Mouse (Mus musculus): ENCODE results near the gene Clhc1. TPM values are rescaled to one million over a fixed set of nuclear protein-coding genes. Genes with fewer than 3 reads are reported as not detected.

Gene Clhc1
- polyA plus RNA-seq, 1 experiment from 2014 or later = not detected

GRCm38 (mm10) chr11:29603581-29603980 is 55.8 kb downstream of the Clhc1 start:
- Histone ChIP-seq H3K9me3 (ENCODE audit: low read length) (no peaks in the 10 kb centered on the region), H3K4me3 (ENCODE audit: low read depth, low read length) (no peak overlapping the region), H3K27ac (ENCODE audit: low read depth) (no peak overlapping the region), H3K4me2 (ENCODE audit: low read depth, low read length) (no peak overlapping the region), H3K27me3 (ENCODE audit: insufficient read depth, low read length) (no peaks in the 10 kb centered on the region), H3K4me1 (ENCODE audit: insufficient read depth) (no peaks in the 10 kb centered on the region), H3K36me3 (replicated peaks; ENCODE audit: insufficient read depth, low read length) (no peaks in the 10 kb centered on the region), H3K9ac (replicated peaks) (no peak overlapping the region)
- ATAC-seq (no peak), DNase-seq (no peak)
- TF ChIP-seq CTCF (IDR thresholded peaks at IDR 0.05; ENCODE audit: low read depth) (no peak), EP300 (IDR thresholded peaks at IDR 0.05; ENCODE audit: low read depth) (no peak)
- 60% methylated on average over 2 of the region's 2 CpGs for WGBS (ENCODE audit: insufficient replicate concordance)

DNA sequence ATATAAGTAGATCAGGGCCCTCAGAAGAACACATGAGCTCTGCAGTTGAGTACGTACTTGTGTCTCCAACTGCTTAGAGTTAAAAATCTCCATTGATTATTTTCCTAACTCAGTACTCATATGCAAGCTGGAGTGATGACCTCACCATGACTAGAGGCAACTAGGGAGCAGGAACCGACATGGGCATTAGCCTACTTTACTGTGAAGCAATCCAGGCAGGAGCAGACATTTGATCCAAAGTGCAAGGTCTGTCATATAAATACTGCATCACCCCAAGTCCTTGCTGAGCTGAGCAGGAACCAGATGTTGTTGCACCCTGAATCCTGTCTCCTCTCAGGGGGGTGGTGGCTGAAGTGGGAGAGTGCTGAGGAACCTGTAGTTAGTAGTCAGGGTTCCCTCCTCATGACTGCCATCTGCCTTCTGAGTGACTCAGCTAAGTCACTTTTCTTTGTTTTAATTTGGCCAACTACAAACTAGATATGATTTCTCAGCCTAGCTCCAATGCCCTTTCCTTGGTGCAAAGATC is 59.8 kb downstream of the Clhc1 start:
- ATAC-seq = peak; percentile 96
- H3K27ac ChIP-seq (ENCODE audit: low read depth) = no peak overlapping the region
- no peak for DNase-seq
- TF ChIP-seq CTCF (IDR thresholded peaks at IDR 0.05; ENCODE audit: low read depth) = no peak
- TF ChIP-seq EP300 (IDR thresholded peaks at IDR 0.05; ENCODE audit: low read depth) = 0 out of 2 replicates have a peak, but pooled peaks have one; percentile 20
- H3K9me3 ChIP-seq (ENCODE audit: low read length) = no peaks in the 10 kb centered on the region
- H3K9ac ChIP-seq (replicated peaks) = no peak overlapping the region
- H3K27me3 ChIP-seq (ENCODE audit: insufficient read depth, low read length) = no peaks in the 10 kb centered on the region
- H3K4me2 ChIP-seq (ENCODE audit: low read depth, low read length) = no peak overlapping the region
- WGBS (ENCODE audit: insufficient replicate concordance) = 59% methylated on average over 2 of the region's 2 CpGs
- no peak overlapping the region for H3K4me3 ChIP-seq (ENCODE audit: low read depth, low read length)
- H3K4me1 ChIP-seq (ENCODE audit: insufficient read depth) = peaks cover 8% of the 10 kb centered on the region; the same call in 1 of the 2 replicates
- H3K36me3 ChIP-seq (replicated peaks; ENCODE audit: insufficient read depth, low read length) = no peaks in the 10 kb centered on the region

DNA sequence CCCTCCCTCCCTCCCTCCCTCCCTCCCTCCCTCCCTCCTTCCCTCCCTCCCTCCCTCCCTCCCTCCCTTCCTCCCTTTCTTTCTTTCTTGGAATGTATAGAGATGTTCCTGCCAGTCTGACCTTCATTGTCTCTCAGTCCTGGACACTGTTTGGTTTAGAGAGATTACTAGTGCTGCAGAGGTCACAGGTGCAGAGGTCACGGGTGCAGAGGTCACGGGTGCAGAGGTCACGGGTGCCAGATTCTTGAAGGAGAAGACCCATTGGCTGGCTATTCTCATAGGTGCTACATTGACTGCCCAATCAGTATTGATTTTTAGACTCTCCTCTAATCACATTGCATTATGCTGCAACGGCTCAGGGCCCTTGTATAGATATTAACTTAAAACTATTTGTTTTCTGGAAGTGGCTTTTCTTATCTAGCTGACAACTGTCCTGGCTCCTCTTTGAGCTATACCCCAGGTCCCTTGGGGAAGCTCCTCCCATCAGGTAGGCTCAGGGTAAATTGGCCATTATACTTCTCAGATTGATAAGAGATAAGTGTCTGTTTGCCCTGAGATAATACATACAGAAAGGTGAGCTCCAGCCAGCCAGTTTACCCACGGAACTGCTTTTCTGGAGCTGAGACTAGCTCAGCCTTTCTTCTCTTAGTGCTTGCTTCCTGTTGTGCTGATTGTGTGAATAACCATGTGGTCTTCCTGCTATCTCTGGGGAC is 62.2 kb downstream of the Clhc1 start:
- Histone ChIP-seq H3K9ac (replicated peaks) (no peak overlapping the region), H3K9me3 (ENCODE audit: low read length) (no peaks in the 10 kb centered on the region), H3K4me1 (ENCODE audit: insufficient read depth) (peaks cover 12% of the 10 kb centered on the region), H3K36me3 (replicated peaks; ENCODE audit: insufficient read depth, low read length) (no peaks in the 10 kb centered on the region), H3K4me3 (ENCODE audit: low read depth, low read length) (no peak overlapping the region), H3K27ac (ENCODE audit: low read depth) (no peak overlapping the region), H3K4me2 (ENCODE audit: low read depth, low read length) (no peak overlapping the region), H3K27me3 (ENCODE audit: insufficient read depth, low read length) (no peaks in the 10 kb centered on the region)
- ATAC-seq (no peak), DNase-seq (no peak)
- WGBS (ENCODE audit: insufficient replicate concordance) = 50% methylated on average over 5 of the region's 5 CpGs
- no peak for TF ChIP-seq CTCF (IDR thresholded peaks at IDR 0.05; ENCODE audit: low read depth)
- no peak for TF ChIP-seq EP300 (IDR thresholded peaks at IDR 0.05; ENCODE audit: low read depth)

- H3K4me1 ChIP-seq (ENCODE audit: insufficient read depth) = peaks cover 12% of the 10 kb centered on the region
- H3K9ac ChIP-seq (replicated peaks) = no peak overlapping the region
- no peak for ATAC-seq
- no peaks in the 10 kb centered on the region for H3K27me3 ChIP-seq (ENCODE audit: insufficient read depth, low read length)
- H3K36me3 ChIP-seq (replicated peaks; ENCODE audit: insufficient read depth, low read length) = no peaks in the 10 kb centered on the region
- DNase-seq = no peak
- no peak overlapping the region for H3K4me3 ChIP-seq (ENCODE audit: low read depth, low read length)
- TF ChIP-seq EP300 (IDR thresholded peaks at IDR 0.05; ENCODE audit: low read depth) = no peak
- TF ChIP-seq CTCF (IDR thresholded peaks at IDR 0.05; ENCODE audit: low read depth) = no peak
- H3K27ac ChIP-seq (ENCODE audit: low read depth) = no peak overlapping the region
- no peak overlapping the region for H3K4me2 ChIP-seq (ENCODE audit: low read depth, low read length)
- H3K9me3 ChIP-seq (ENCODE audit: low read length) = no peaks in the 10 kb centered on the region
Observed at GRCm38 (mm10) chr11:29612007-29612406, 64.3 kb downstream of the Clhc1 start.

GRCm38 (mm10) chr11:29613185-29613735 is 65.5 kb downstream of the Clhc1 start:
- H3K9me3 ChIP-seq (ENCODE audit: low read length) = no peaks in the 10 kb centered on the region
- no peak overlapping the region for H3K27ac ChIP-seq (ENCODE audit: low read depth)
- H3K27me3 ChIP-seq (ENCODE audit: insufficient read depth, low read length) = no peaks in the 10 kb centered on the region
- WGBS (ENCODE audit: insufficient replicate concordance) = 59% methylated on average over 4 of the region's 4 CpGs
- H3K4me2 ChIP-seq (ENCODE audit: low read depth, low read length) = no peak overlapping the region
- H3K4me1 ChIP-seq (ENCODE audit: insufficient read depth) = peaks cover 12% of the 10 kb centered on the region
- H3K9ac ChIP-seq (replicated peaks) = no peak overlapping the region
- H3K36me3 ChIP-seq (replicated peaks; ENCODE audit: insufficient read depth, low read length) = no peaks in the 10 kb centered on the region
- peak; percentile 56 for ATAC-seq
- no peak overlapping the region for H3K4me3 ChIP-seq (ENCODE audit: low read depth, low read length)
- TF ChIP-seq CTCF (IDR thresholded peaks at IDR 0.05; ENCODE audit: low read depth) (no peak), EP300 (IDR thresholded peaks at IDR 0.05; ENCODE audit: low read depth) (no peak)
- DNase-seq = no peak

GRCm38 (mm10) chr11:29614217-29614924 is 66.6 kb downstream of the Clhc1 start:
- Histone ChIP-seq H3K27ac (ENCODE audit: low read depth) (no peak overlapping the region), H3K27me3 (ENCODE audit: insufficient read depth, low read length) (no peaks in the 10 kb centered on the region), H3K4me1 (ENCODE audit: insufficient read depth) (peaks cover 12% of the 10 kb centered on the region), H3K9me3 (ENCODE audit: low read length) (no peaks in the 10 kb centered on the region), H3K4me3 (ENCODE audit: low read depth, low read length) (no peak overlapping the region), H3K4me2 (ENCODE audit: low read depth, low read length) (no peak overlapping the region), H3K36me3 (replicated peaks; ENCODE audit: insufficient read depth, low read length) (no peaks in the 10 kb centered on the region), H3K9ac (replicated peaks) (no peak overlapping the region)
- 61% methylated on average over 6 of the region's 6 CpGs for WGBS (ENCODE audit: insufficient replicate concordance)
- ATAC-seq = peak; percentile 83
- no peak for DNase-seq
- TF ChIP-seq EP300 (IDR thresholded peaks at IDR 0.05; ENCODE audit: low read depth) (no peak), CTCF (IDR thresholded peaks at IDR 0.05; ENCODE audit: low read depth) (no peak)
